ENCODE assay signal across 19 mouse cellular contexts in genomic region chr10:75288579-75288978, GRCm38 (mm10). TPM values are rescaled to one million over a fixed set of nuclear protein-coding genes. Genes with fewer than 3 reads are reported as not detected.
A peak's percentile ranks its signal among the peaks of the same experiment; 100 is the strongest.
DNase-seq lines count a peak whose midpoint lies in the region; ATAC-seq and TF ChIP-seq lines count a peak whose summit lies in the region.
"Had no signal": no experiment of that assay in that cellular context is flagged by ENCODE, and none has a peak within 500 bp of the region (broad histone marks: within the 10 kb centered on the region; RNA-seq: fewer than 3 reads in every experiment).

No protein-coding gene starts in this region.

- no peaks in the 10 kb centered on the region for H3K79me2 ChIP-seq in heart, adult 2 months (replicated peaks; ENCODE audit: control insufficient read depth, insufficient read depth, low read length)

- TF ChIP-seq CTCF in heart, adult 2 months (IDR thresholded peaks at IDR 0.05) = no peak
- no peak for TF ChIP-seq CTCF in stomach, postnatal 0 days (IDR thresholded peaks at IDR 0.05; ENCODE audit: low read depth)

- 56% methylated on average over 7 of the region's 7 CpGs for WGBS in heart, adult 2 months
- WGBS in large intestine, adult 2 months = 36% methylated on average over 7 of the region's 7 CpGs
- WGBS in stomach, postnatal 0 days = 70% methylated on average over 7 of the region's 7 CpGs

- H3K36me3 ChIP-seq in heart, adult 2 months (ENCODE audit: control insufficient read depth, insufficient read depth, low read length) = peaks cover 3% of the 10 kb centered on the region; the same call in 1 of the 2 replicates
- H3K36me3 ChIP-seq in stomach, postnatal 0 days (ENCODE audit: control insufficient read depth, insufficient read depth, low read length) = peaks cover 4% of the 10 kb centered on the region; the same call in 1 of the 2 replicates

- H3K27me3 ChIP-seq in heart, adult 2 months (ENCODE audit: control insufficient read depth, insufficient read depth, low read length) = no peaks in the 10 kb centered on the region
- H3K27me3 ChIP-seq in stomach, postnatal 0 days (ENCODE audit: control insufficient read depth, insufficient read depth, low read length) = no peaks in the 10 kb centered on the region
- H3K27me3 ChIP-seq: heart, embryonic 15.5 days; limb, embryonic 15.5 days; midbrain, embryonic 12.5 days; Patski had no signal

- intact Hi-C loops in heart, adult 2 months (cut with DNase I) = no loop called here
- intact Hi-C loops in heart, postnatal 14 days (cut with DNase I) = no loop called here

- H3K4me2 ChIP-seq in stomach, postnatal 0 days (replicated peaks; ENCODE audit: low read depth) = no peak overlapping the region
- H3K4me2 ChIP-seq: heart, embryonic 15.5 days; limb, embryonic 15.5 days; midbrain, embryonic 12.5 days had no signal

- no peaks in the 10 kb centered on the region for H3K9me3 ChIP-seq in stomach, postnatal 0 days (ENCODE audit: control insufficient read depth, low read length)
- H3K9me3 ChIP-seq: heart, embryonic 15.5 days; hindbrain, embryonic 10.5 days; limb, embryonic 15.5 days; midbrain, embryonic 12.5 days had no signal

- peak in 1 of 2 experiments; percentile 36 for DNase-seq in heart, adult 2 months
- DNase-seq in heart, postnatal 14 days = no peak
- DNase-seq in lung, postnatal 36 days = peak; percentile 26
- no peak for DNase-seq in lung, postnatal 10 days
- peak; percentile 70 for DNase-seq in large intestine, adult 2 months (ENCODE audit: low read depth, low spot score)
- DNase-seq in stomach, postnatal 0 days (ENCODE audit: low spot score) = no peak
- no peak for DNase-seq in right cerebral cortex, postnatal 14 days
- no peak for DNase-seq in gastrocnemius, postnatal 4 days (ENCODE audit: low spot score in 2 of 2)
- DNase-seq: adrenal gland, postnatal 25 days; cerebellum, adult 2 months; gastrocnemius, postnatal 25 days; lung, postnatal 14 days; spleen, adult 18-20 months; thymus, postnatal 14 days had no signal

- no peak for TF ChIP-seq EP300 in heart, adult 2 months (IDR thresholded peaks at IDR 0.05; ENCODE audit: insufficient read depth, low read depth, low read length)
- no peak for TF ChIP-seq EP300 in stomach, postnatal 0 days (optimal IDR thresholded peaks at IDR 0.05)

- H3K27ac ChIP-seq in heart, adult 2 months = peak overlapping the region; percentile 7; the same call in 1 of the 2 replicates
- no peak overlapping the region for H3K27ac ChIP-seq in stomach, postnatal 0 days (replicated peaks)
- H3K27ac ChIP-seq: heart, embryonic 15.5 days; hindbrain, embryonic 10.5 days; limb, embryonic 15.5 days; midbrain, embryonic 12.5 days had no signal

- no peak overlapping the region for H3K4me3 ChIP-seq in heart, adult 2 months
- H3K4me3 ChIP-seq in stomach, postnatal 0 days (ENCODE audit: low read depth, low read length) = no peak overlapping the region
- H3K4me3 ChIP-seq: heart, embryonic 15.5 days; hindbrain, embryonic 10.5 days; limb, embryonic 15.5 days; midbrain, embryonic 12.5 days had no signal

- H3K4me1 ChIP-seq in heart, adult 2 months (ENCODE audit: control insufficient read depth, insufficient read depth, low read length) = peaks cover 9% of the 10 kb centered on the region
- no peaks in the 10 kb centered on the region for H3K4me1 ChIP-seq in stomach, postnatal 0 days (replicated peaks; ENCODE audit: control insufficient read depth, insufficient read depth)
- H3K4me1 ChIP-seq: hindbrain, embryonic 10.5 days; limb, embryonic 15.5 days; midbrain, embryonic 12.5 days had no signal

- TF ChIP-seq POLR2A in heart, adult 2 months (IDR thresholded peaks at IDR 0.05; ENCODE audit: insufficient read depth, low read depth, low read length) = no peak

- H3K9ac ChIP-seq in heart, adult 2 months (ENCODE audit: low read depth, low read length) = no peak overlapping the region
- H3K9ac ChIP-seq in stomach, postnatal 0 days (ENCODE audit: low read length) = no peak overlapping the region
- H3K9ac ChIP-seq: heart, embryonic 15.5 days; limb, embryonic 15.5 days; midbrain, embryonic 12.5 days had no signal

- ATAC-seq in stomach, postnatal 0 days (ENCODE audit: low FRiP score, low TSS enrichment) = peak; percentile 79; the same call in 1 of the 2 replicates
- ATAC-seq: Patski had no signal

RNA-seq across cellular contexts. Expression of gene Adora2a, which starts 28.1 kb away (rescaled TPM):
- 1 to 10 TPM; 7.1 to 7.2 TPM for total RNA-seq in heart, adult 2 months (2021)
- 14.3 and 18.1 TPM in 2 replicates for polyA plus RNA-seq in heart, adult 2 months (2012; rRNA removed)
- 10 to 100 TPM; 13.2 to 15.2 TPM for total RNA-seq in heart, postnatal 14 days (2021)
- polyA plus RNA-seq in large intestine, adult 2 months (2012; rRNA removed) = 2.4 and 3.6 TPM in 2 replicates
- 0.82 and 1.3 TPM in 2 replicates for polyA plus RNA-seq in stomach, postnatal 0 days (2015; fragmentation: Nextera tagmentation; extraction: Ambion mirVana)
- 1 to 10 TPM; 4.4 to 5.5 TPM for total RNA-seq in gastrocnemius, postnatal 4 days (2021)

Comparison
In these comparisons a context has a peak if more than half of its experiments do, and no peak if none do; other contexts are left out.
1. DNase-seq: peak in lung, postnatal 36 days (single experiment) and large intestine, adult 2 months (single experiment); none in heart, postnatal 14 days (0 of 2), lung, postnatal 10 days (single experiment), stomach, postnatal 0 days (single experiment), right cerebral cortex, postnatal 14 days (single experiment) and gastrocnemius, postnatal 4 days (0 of 2).